Mouse (Mus musculus) c-Kit-positive CD71-negative TER-119-negative erythroid progenitor cells, embryonic 14.5 days (primary cell): Measurements from ENCODE around the gene D17Wsu92e.

ENCODE experiments used
- DNase-seq: peaks from one replicate; pipeline ENCODE4 v3.0.0-alpha.2; 2013; ENCODE audit warnings: low read depth

The D17Wsu92e gene

GRCm38 (mm10) chr17:27790015-27790414 lies 30.4 kb downstream of the D17Wsu92e start:
- no peak for DNase-seq

DNA sequence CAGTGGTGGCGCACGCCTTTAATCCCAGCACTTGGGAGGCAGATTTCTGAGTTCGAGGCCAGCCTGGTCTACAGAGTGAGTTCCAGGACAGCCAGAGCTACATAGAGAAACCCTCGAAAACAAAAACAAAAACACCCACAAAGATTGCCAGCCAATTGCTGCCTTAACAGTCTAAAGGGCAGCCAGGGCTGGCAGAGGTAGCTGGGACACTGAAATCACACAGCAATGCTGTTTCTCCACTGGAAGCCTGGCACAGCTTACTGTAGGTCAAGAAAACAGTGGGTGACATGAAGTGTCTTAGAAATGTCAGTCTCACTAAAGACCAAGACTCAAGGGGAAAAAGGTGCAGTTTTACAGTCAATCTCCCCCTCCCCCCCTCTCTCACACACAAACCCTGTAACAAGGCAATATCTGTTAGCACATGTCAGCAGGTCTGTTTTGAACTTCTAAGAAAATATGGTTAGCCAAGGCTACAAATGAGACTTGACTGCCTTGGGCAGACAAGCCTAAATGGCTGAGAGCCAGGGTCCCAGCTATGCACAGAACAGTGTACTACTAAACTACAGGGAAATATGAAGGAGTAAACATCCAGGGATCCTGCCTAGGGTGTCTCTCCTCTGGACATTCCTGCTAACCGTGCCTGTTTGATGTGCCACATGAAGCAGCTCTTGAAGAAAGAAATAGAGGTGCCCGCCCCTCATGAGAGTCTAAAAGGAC lies 31.8 kb downstream of the D17Wsu92e start:
- no peak for DNase-seq

DNA sequence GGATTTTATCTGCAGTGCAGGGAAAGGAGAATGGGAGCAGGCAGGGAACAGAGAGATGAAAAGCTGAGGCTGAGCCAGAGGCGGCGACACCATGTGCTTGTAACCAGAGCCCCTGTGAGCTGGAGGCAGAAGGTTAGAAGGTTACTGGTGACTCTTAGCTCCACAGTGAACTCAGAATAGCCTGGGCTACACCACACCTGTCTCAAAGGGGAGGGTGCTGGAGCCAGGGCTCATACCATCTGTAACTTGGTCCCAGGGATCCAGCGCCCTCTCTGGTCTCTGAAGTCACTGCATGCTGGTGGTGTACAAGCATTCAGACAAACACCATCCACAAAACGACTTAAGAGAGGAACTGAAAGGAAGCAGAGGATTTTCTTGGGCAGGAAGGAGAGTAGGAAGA lies 36.9 kb downstream of the D17Wsu92e start:
- DNase-seq, result no peak

- no peak for DNase-seq
Observed at GRCm38 (mm10) chr17:27781059-27781687, 39.3 kb downstream of the D17Wsu92e start.

- no peak for DNase-seq
Observed at GRCm38 (mm10) chr17:27779755-27780154, 40.7 kb downstream of the D17Wsu92e start.

- DNase-seq, result no peak
Observed at GRCm38 (mm10) chr17:27778671-27779355, 41.6 kb downstream of the D17Wsu92e start.

- no peak for DNase-seq
Observed at GRCm38 (mm10) chr17:27777823-27778222, 42.6 kb downstream of the D17Wsu92e start.

GRCm38 (mm10) chr17:27774198-27774597 lies 46.2 kb downstream of the D17Wsu92e start:
- DNase-seq, result no peak

DNA sequence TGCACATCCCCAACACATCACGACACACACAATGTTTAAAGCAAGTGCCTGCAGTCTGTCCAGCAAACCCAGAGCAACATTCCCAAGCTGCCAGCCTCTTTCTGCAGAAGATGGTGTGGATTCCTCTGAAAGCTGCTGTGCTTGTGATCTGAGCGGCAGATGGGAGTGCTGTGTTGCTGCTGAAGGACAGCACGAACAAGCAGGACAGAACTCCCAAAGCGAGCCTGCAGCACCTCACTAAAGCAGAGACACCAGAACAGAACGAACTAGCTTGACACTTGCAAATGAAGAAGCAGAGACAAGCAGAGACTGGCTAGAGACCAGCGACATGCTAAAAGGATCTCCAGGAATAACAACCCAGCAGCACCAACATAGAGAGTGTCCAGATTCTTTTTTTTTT lies 48.8 kb downstream of the D17Wsu92e start:
- no peak for DNase-seq

DNA sequence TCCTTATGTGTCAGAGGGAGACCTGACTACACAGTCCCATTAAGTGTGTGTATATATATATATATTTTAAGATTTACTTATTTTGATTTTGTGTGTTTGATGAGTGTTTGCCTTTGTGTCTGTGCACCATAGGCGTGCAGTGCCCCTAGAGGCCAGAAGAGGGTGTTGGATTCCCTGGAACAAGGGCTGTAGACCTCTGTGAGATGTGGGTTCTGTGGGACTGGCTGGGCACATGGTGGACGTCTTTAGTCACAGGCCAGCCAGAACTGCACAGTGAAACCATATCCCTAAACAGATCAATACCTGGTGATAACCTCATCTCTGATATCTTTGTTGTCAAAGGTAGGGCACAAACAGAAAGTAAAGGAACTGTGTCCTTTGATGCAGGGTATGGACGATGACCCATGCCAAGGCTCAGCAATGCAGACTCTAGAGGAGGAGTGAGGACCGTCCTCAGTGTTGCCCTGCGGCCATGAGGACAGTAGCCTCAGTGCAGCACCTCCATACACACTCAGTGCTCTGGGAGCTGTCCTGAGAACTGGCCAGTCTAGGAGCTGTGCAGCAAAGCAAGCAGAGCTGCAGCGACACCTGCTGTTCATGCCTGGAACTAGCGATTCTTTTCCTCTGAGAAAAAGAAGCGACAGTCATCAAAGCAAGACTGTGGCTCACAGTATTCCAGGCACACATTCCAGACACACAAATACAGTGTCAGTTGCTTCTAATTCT lies 51.5 kb downstream of the D17Wsu92e start:
- DNase-seq, result peak; percentile 53

DNA sequence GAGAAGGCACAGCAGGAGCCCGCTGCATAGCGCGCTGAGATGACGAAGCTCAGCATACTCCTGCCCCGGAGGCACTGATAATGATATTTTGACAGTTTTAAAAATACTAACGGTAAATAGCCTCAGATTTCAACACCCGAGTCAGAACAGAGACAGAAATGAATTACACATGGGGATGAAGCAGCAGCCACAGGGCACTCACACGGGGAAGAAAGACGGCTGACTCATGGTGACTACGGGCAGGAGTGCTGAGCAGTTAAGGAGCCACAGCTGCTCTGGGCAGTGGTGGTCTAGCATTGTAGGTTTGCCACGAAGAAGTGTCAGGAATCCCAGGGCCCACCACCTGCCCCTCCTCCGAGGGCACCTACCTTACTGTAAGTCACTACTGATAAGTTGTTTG lies 52.9 kb downstream of the D17Wsu92e start:
- no peak for DNase-seq

DNA sequence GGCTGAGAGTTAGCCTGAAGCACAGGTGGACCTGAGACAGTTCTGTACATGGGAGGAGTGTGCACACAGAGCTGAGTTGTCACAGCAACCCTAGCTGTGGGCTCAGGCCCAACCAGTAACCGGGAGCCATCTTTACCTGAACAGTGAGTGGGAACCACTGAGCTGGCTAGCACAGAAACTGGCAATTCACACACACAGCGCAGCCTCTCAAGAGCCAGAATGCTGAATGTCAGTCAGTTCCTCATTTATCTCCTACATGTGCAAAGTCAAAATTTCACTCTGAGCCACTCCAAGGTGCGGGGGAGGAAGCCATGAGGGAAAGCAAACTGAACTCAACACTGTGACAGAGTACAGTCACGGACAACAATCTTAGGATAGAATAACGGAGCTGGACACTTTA lies 53.3 kb downstream of the D17Wsu92e start:
- no peak for DNase-seq

DNA sequence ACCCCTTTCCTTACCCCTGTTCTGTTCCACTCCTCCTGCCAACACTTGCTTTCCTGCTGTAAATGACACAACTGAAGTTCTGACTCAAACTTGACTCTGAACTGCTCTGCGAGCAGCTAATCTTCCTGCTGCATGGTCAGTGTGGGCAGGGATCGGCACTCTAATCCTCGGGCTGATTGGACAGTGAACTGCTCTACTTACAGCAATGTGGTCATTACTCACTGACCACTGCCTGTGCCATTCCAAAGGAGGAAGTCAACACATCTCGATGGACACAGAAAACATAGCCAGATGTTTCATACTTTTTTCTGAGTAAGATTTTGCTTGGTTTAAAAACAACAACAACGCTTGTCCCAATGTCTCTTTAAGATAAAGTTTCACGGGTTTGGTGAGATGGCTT lies 55.4 kb downstream of the D17Wsu92e start:
- DNase-seq, result no peak

GRCm38 (mm10) chr17:27764453-27764852 lies 56.0 kb downstream of the D17Wsu92e start:
- DNase-seq, result no peak

DNA sequence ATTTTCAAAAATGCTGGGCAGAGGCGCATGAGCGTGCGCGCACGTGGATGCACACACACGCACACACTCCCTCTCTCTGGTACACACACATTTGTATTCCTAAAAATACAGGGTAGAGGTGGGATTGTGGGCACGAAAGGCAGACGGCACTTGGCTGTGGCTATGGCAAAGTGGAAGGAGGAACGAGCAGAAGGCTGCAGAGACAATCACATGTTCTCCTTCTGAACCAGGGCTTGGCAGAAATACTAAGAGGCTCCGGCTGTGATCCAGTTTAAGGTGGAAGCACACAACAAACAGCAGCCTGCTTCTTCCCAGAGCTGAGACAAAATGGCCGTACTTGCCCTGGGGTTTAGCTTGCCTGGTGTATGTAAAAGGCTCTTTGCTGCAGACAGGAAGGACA lies 57.6 kb downstream of the D17Wsu92e start:
- DNase-seq, result no peak

DNA sequence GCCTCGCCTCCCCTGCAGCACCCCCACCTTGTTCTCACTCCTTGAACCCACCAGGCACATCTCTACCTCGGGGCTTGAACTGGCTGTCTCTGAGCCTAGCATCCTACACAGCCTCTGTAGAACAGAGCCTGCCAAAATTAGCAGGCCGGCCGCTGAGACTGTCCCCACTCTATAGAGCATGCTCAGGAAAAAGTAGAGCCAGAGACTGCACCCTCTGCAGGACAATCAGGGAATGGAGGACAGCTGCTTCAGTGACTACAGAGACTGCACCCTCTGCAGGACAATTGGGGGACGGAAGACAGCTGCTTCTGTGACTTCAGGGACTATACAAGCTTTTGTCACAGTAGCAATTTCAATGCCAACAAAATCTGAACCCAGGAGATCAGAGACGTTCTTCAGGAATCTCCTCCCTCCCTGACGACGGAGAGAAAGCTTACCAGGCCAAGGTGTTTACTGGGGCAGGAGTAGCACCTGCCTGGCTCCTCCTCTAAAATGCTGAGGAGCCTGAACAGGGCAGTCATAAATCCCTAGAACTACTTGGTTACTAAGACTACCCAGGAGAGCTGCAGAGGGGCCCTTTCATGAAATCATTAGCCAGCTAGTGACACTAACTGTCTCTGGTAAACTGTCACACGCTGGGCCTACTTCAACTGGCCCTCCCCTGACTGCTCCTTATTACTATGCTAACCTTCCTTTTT lies 58.7 kb downstream of the D17Wsu92e start:
- DNase-seq, result peak; percentile 60

GRCm38 (mm10) chr17:27760169-27760568 lies 60.3 kb downstream of the D17Wsu92e start:
- no peak for DNase-seq

GRCm38 (mm10) chr17:27751314-27752202 lies 68.9 kb downstream of the D17Wsu92e start:
- DNase-seq, result no peak

GRCm38 (mm10) chr17:27750451-27750942 lies 70.0 kb downstream of the D17Wsu92e start:
- no peak for DNase-seq

DNA sequence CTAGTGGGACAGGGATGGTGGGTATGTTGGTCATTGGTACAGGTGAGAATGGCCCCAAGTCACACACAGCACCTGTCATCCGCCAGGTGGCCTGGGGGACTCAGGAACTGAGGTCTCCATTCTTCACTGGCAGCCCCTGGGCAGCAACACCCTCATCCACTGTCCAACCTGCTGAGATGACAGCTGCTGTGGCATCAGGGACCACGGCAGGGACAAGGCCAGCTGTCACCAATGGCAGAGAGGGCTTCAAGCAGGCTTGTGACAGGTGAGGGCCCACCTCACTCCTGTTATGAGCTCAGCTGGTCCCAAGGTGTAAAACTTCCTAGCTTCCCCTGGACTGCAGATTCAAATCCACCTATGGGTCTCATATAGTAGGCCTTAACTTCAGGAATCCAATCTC lies 72.3 kb downstream of the D17Wsu92e start:
- DNase-seq, result no peak

DNA sequence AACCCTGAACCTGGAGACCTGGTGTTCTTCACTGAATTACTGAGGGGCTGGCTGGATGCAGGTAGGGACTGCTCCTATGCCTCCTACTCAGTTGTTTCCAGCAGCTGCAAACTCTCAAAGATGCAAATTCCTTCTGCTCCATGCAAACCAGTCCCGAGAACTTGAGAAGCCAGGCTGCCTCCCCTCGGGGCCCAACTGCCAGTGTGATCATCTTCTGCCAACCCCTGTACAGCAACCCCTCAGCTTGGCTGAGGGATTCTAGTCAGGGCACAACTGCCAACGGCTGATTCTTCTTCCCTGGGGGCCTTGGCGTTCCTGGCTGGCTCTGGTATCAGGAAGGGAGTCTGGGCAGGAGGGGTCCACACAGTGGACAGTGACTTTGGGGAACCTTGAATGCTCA lies 74.0 kb downstream of the D17Wsu92e start:
- DNase-seq, result no peak
